Mouse (Mus musculus) colon, adult 2 months (tissue): ENCODE measurements around the gene Ccnb2. TPM values are rescaled to one million over a fixed set of nuclear protein-coding genes. Genes with fewer than 3 reads are reported as not detected.

Experiments used
- polyA plus RNA-seq: library from polyadenylated mRNA; depleted of rRNA; stranded (reverse); fragments of >200 nt; gene quantifications from 2 replicates; pipeline ENCODE4 v1.2.3, GENCODE M21; 2012; rRNA removed

The Ccnb2 gene
- polyA plus RNA-seq: 9.9 and 13.9 TPM in 2 replicates

GRCm38 (mm10) chr9:70421257-70422056 is at the start of gene Ccnb2:
TSS of gene Ccnb2 (minus strand) at chr9:70421547.

Other genes with a start within 250 kb of the Ccnb2 start
- gene Myo1e, start 214.2 kb downstream of the Ccnb2 start, polyA plus RNA-seq: 22.2 and 22.5 TPM in 2 replicates
- gene Rnf111, start 82.2 kb upstream of the Ccnb2 start, polyA plus RNA-seq: 31.1 and 36.3 TPM in 2 replicates
- 4.8 and 5.3 TPM in 2 replicates for gene Sltm, start 121.2 kb upstream of the Ccnb2 start, polyA plus RNA-seq
- gene Gm10642, start 234.7 kb upstream of the Ccnb2 start, polyA plus RNA-seq: 0.62 and 1.1 TPM in 2 replicates
- gene Mindy2, start 235.6 kb upstream of the Ccnb2 start, polyA plus RNA-seq: 10.8 and 17.8 TPM in 2 replicates